Mouse (Mus musculus): ENCODE measurements around the gene Ly6g6f. TPM values are rescaled to one million over a fixed set of nuclear protein-coding genes. Genes with fewer than 3 reads are reported as not detected.

Gene Ly6g6f
- polyA plus RNA-seq, 1 experiment = 3.8 TPM

DNA sequence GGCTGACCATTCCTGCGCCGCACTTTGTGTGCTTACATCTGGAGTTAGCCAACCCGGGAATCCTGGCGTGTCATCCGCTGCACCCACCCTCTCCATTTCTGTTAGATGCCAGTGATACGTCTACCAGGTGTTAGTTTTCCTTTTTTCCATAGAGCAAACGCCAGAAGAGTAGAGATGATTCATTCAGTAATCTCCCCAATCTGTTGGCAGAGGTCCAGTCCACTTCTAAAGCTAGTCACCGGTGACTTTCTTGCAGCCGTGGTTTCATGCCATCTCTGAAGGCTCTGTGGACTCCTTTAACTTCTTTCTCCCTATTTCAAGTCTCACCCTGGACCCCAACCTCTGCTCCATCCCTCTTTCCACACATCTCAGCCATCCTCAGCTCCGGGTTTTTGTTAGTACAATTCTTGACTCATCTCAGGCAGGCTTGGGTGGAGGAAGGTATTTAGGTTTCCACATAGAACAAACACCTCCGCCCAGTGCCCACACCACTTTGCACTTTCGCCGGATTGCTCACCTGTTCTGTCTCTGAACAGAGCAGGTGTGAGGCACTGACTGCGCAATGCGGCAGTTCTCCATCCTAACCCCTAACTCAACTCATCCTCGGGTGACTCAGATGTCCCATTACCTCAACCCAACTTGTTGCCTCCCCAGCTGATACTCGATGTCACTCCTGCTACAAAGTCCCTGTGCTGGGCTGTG is 17.0 kb downstream of the Ly6g6f start:
- no peaks in the 10 kb centered on the region; the same call in 1 of the 2 replicates for H3K27me3 ChIP-seq (ENCODE audit: control insufficient read depth, insufficient read depth, low read length)
- H3K36me3 ChIP-seq (ENCODE audit: control insufficient read depth, insufficient read depth, low read length) = no peaks in the 10 kb centered on the region
- no peak for TF ChIP-seq POLR2A (IDR thresholded peaks at IDR 0.05; ENCODE audit: low read depth, low read length)
- no peak for TF ChIP-seq CTCF (IDR thresholded peaks at IDR 0.05; ENCODE audit: extremely low read depth, insufficient read length, insufficient replicate concordance, low read depth, low read length)
- H3K27ac ChIP-seq (ENCODE audit: insufficient read depth, low read depth, low read length) = no peak overlapping the region
- peaks cover 15% of the 10 kb centered on the region for H3K4me1 ChIP-seq (ENCODE audit: control insufficient read depth, insufficient read depth, insufficient read length, low read length)
- 37% methylated on average over 17 of the region's 17 CpGs for WGBS
- no peak overlapping the region for H3K4me3 ChIP-seq (ENCODE audit: low read depth, low read length)

DNA sequence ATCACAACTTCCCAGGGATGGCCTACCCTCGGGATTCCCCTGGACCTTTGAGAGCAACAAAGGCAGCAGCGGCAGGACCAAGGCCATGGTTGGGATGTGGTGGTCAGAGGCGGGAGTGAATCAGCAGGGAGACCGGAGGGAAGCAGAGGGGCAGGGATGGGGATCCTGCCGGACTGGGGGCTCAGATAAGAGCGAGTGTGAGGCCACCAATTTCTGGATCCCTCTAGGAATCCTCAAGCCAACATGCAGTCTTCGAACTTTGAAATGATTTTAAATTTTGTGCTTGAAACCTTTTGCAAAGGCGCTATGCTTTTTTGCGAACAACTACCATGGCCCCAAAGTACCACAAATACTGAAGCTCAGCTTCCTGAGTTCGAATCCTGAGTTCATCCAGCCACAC is 19.3 kb downstream of the Ly6g6f start, which contains the start of gene Mpig6b:
Mpig6b (minus strand) TSS at position 101 of the 400 bp plus-strand sequence.
- no peak for TF ChIP-seq POLR2A (IDR thresholded peaks at IDR 0.05; ENCODE audit: low read depth, low read length)
- no peak for TF ChIP-seq CTCF (IDR thresholded peaks at IDR 0.05; ENCODE audit: extremely low read depth, insufficient read length, insufficient replicate concordance, low read depth, low read length)
- no peaks in the 10 kb centered on the region; the same call in 1 of the 2 replicates for H3K27me3 ChIP-seq (ENCODE audit: control insufficient read depth, insufficient read depth, low read length)
- peaks cover 21% of the 10 kb centered on the region for H3K4me1 ChIP-seq (ENCODE audit: control insufficient read depth, insufficient read depth, insufficient read length, low read length)
- WGBS = 78% methylated on average over 10 of the region's 10 CpGs
- H3K4me3 ChIP-seq (ENCODE audit: low read depth, low read length) = peak within 1 kb of the TSS; percentile 60
- H3K27ac ChIP-seq (ENCODE audit: insufficient read depth, low read depth, low read length) = peak within 1 kb of the TSS; percentile 83
- no peaks in the 10 kb centered on the region for H3K36me3 ChIP-seq (ENCODE audit: control insufficient read depth, insufficient read depth, low read length)

DNA sequence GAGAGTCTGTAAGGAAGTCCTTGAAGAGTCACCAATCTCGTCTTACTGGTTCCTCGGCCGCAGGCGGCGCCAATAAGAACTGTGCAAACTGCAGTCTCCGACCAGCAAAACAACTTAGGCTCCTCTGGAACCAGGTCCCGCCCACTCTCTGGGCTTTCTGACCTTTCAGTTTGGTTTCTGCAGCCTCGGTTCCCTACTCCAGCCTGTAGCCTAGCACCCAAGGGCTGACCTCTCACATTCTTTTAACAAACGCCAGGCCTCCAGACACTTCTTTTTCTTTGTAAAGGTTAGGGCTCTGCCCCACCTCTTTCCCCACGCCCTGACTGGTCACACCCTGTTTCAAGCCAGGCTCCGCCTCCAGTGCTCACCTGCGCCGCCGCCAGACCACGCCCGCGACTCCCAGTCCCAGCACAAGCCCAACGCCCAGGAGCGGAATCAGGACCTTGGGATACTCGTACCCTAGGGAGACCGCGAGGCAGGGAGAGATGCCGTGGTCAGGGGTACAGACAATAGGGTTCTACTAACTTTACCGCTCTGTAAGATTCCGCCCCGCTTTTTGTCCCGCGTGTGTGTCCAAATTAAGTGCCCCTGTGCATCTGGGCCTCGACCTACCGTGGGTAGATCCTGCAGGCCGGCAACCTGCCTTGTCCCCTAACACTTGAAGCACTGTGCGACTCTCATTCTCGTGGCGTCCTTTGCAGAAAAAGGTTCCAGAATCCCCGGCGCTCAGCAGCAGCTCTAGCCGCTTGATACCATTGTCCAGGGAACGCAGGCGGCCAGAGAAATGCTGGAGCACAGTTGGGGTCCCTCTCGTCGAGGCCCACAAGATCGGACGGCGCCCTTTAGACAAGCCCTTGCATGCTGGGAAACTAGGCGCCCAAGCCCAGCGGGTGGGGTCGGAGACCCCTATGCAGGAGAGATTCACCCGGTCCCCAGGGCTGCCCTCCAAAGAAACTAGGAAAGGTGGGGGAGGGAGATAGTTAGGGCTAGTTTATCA is 20.2 kb downstream of the Ly6g6f start, which contains the start of gene Ly6g6c:
Ly6g6c (plus strand) TSS at position 438 of the 997 bp plus-strand sequence.
- peaks cover 25% of the 10 kb centered on the region for H3K4me1 ChIP-seq (ENCODE audit: control insufficient read depth, insufficient read depth, insufficient read length, low read length)
- no peaks in the 10 kb centered on the region for H3K36me3 ChIP-seq (ENCODE audit: control insufficient read depth, insufficient read depth, low read length)
- no peaks in the 10 kb centered on the region; the same call in 1 of the 2 replicates for H3K27me3 ChIP-seq (ENCODE audit: control insufficient read depth, insufficient read depth, low read length)
- 5% methylated on average over 48 of the region's 48 CpGs for WGBS
- peak within 1 kb of the TSS; percentile 83 for H3K27ac ChIP-seq (ENCODE audit: insufficient read depth, low read depth, low read length)
- H3K4me3 ChIP-seq (ENCODE audit: low read depth, low read length) = peak within 1 kb of the TSS; percentile 60
- TF ChIP-seq CTCF (IDR thresholded peaks at IDR 0.05; ENCODE audit: extremely low read depth, insufficient read length, insufficient replicate concordance, low read depth, low read length) = no peak
- TF ChIP-seq POLR2A (IDR thresholded peaks at IDR 0.05; ENCODE audit: low read depth, low read length) = no peak; the same call in 1 of the 2 replicates

- Histone ChIP-seq H3K27ac (ENCODE audit: insufficient read depth, low read depth, low read length) (peak overlapping the region; percentile 56; the same call in 1 of the 2 replicates), H3K36me3 (ENCODE audit: control insufficient read depth, insufficient read depth, low read length) (no peaks in the 10 kb centered on the region), H3K27me3 (ENCODE audit: control insufficient read depth, insufficient read depth, low read length) (no peaks in the 10 kb centered on the region; the same call in 1 of the 2 replicates), H3K4me1 (ENCODE audit: control insufficient read depth, insufficient read depth, insufficient read length, low read length) (peaks cover 30% of the 10 kb centered on the region), H3K4me3 (ENCODE audit: low read depth, low read length) (peak overlapping the region; percentile 60)
- TF ChIP-seq POLR2A (IDR thresholded peaks at IDR 0.05; ENCODE audit: low read depth, low read length) (no peak), CTCF (IDR thresholded peaks at IDR 0.05; ENCODE audit: extremely low read depth, insufficient read length, insufficient replicate concordance, low read depth, low read length) (no peak)
- WGBS = 43% methylated on average over 10 of the region's 10 CpGs
Measured at GRCm38 (mm10) chr17:35064378-35064877, 21.0 kb downstream of the Ly6g6f start.

DNA sequence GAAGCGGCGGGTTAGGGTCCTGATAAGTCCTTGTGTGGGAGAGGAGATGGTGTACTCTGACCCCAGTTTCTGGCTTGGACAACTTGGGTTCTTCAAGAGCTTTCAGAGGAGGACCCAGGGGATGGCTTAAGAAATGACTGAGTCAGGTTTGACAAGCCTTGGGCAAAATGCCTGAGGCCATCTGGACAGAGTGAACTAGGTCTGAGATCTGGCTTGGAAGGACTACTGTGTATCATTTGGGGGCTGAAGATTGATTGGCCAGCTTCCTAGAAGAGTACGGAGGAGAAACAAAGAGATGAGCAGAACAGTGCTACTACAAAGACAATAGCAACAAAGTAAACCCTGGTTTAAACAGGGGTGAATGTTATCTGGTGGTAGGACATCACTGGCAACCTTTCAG is 21.9 kb downstream of the Ly6g6f start:
- peaks cover 36% of the 10 kb centered on the region for H3K4me1 ChIP-seq (ENCODE audit: control insufficient read depth, insufficient read depth, insufficient read length, low read length)
- no peak overlapping the region for H3K27ac ChIP-seq (ENCODE audit: insufficient read depth, low read depth, low read length)
- no peaks in the 10 kb centered on the region; the same call in 1 of the 2 replicates for H3K27me3 ChIP-seq (ENCODE audit: control insufficient read depth, insufficient read depth, low read length)
- H3K4me3 ChIP-seq (ENCODE audit: low read depth, low read length) = no peak overlapping the region
- H3K36me3 ChIP-seq (ENCODE audit: control insufficient read depth, insufficient read depth, low read length) = no peaks in the 10 kb centered on the region
- TF ChIP-seq CTCF (IDR thresholded peaks at IDR 0.05; ENCODE audit: extremely low read depth, insufficient read length, insufficient replicate concordance, low read depth, low read length) (no peak), POLR2A (IDR thresholded peaks at IDR 0.05; ENCODE audit: low read depth, low read length) (no peak)
- 92% methylated on average over 3 of the region's 3 CpGs for WGBS

GRCm38 (mm10) chr17:35061299-35061698 is 24.1 kb downstream of the Ly6g6f start:
- no peaks in the 10 kb centered on the region; the same call in 1 of the 2 replicates for H3K27me3 ChIP-seq (ENCODE audit: control insufficient read depth, insufficient read depth, low read length)
- peaks cover 17% of the 10 kb centered on the region for H3K36me3 ChIP-seq (ENCODE audit: control insufficient read depth, insufficient read depth, low read length)
- H3K27ac ChIP-seq (ENCODE audit: insufficient read depth, low read depth, low read length) = no peak overlapping the region
- peaks cover 36% of the 10 kb centered on the region for H3K4me1 ChIP-seq (ENCODE audit: control insufficient read depth, insufficient read depth, insufficient read length, low read length)
- TF ChIP-seq POLR2A (IDR thresholded peaks at IDR 0.05; ENCODE audit: low read depth, low read length) (no peak), CTCF (IDR thresholded peaks at IDR 0.05; ENCODE audit: extremely low read depth, insufficient read length, insufficient replicate concordance, low read depth, low read length) (no peak)
- WGBS = 66% methylated on average over 8 of the region's 8 CpGs
- no peak overlapping the region for H3K4me3 ChIP-seq (ENCODE audit: low read depth, low read length)

Data from small intestine, adult 2 months (tissue).